Mouse (Mus musculus) mouse embryonic stem cell (cell line): Measurements from ENCODE around the gene Agbl3.

Experiments
- in situ Hi-C, 2 experiments: fragments of 300-500 bp; cut with MboI; formaldehyde crosslinking; loops; 1 replicate in 1 of 2; 3 replicates in 1 of 2; pipeline ENCODE4 v1.14.3; 2019 to 2020; ENCODE audit warnings: low sequenced_read_pairs in 2 of 2, low pct_unique_long_range_greater_than_20kb in 1 of 2, mixed read lengths in 1 of 2; ENCODE audit not compliant: unreplicated experiment in 1 of 2

The Agbl3 gene

DNA sequence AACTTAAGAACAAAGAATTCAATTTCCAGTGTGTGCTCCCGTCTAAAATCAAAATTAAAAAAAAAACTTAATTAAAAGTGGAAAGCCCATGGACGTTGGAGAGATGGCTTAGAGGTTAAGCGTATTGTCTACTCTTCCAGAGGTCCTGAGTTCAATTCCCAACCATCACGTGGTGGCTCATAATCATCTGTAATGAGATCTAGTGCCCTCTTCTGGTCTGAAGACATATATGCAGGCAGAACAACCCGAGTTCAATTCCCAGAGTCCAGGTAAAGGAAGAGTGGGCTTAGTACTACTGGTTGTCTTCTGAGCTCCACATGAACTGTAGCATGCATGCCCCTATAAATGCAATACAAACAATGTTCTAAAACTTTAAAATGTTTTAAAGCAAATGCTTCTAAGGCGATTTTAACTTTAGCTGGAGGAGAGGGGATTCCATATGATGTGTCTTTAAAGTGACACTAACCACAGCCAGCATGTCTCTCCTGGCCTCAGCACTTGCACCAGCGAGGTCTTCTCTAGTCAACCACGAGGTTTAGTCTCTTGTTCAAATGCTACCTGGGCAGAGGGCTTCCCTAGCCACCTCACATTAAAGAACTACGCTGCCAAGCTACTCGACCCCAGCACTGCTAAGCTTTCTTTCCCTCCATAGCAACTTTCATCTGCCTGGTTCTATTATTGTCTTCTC lies 2.1 kb upstream of the Agbl3 start:
- in situ Hi-C loops = loop anchor here in 1 of 2 experiments (10.0 kb wide), 1 partner anchor 147 kb away; the partner anchor contains the start of gene Stra8

GRCm38 (mm10) chr6:34780943-34781289 lies 684 bp downstream of the Agbl3 start:
- in situ Hi-C loops = no loop called here

- in situ Hi-C loops = no loop called here
Observed at GRCm38 (mm10) chr6:34782493-34782892, 2.3 kb downstream of the Agbl3 start.

DNA sequence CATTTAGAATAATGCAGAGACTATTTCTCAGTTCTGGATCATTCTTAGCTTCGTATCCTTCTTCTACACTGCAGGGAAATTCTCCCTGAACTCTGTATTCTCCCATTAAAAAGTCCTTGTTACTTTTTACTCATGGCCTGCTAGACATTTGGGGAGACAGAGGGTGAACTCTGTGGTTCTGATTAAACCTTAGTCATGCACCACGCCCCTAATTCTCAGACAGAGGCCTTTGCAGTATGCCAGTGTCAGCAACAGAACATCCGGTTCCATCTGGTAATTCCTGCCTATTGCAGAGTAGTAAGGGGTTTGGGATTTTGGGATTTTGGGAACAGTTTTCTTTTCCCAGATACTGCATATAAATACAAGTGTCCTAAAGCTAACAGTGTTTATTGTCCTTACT lies 16.6 kb downstream of the Agbl3 start:
- in situ Hi-C loops = no loop called here

DNA sequence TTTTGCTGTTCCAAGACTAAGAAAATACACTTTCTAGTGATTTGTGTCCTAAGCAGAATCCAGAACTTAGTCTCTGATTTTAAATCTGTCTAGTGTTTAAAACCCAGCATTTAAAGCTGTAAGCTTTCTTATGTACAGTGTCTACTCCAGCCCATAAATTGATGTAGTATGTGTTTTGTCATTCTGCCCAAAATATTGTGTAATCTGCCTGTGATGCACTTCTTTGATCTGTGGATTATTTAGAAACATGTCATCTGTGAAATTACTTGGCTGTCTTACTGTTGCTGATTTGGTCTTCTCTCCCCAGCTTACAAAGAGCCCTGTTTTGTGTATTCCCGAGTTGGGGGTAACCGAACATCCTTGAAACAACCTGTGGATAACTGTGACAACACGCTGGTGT lies 17.7 kb downstream of the Agbl3 start:
- in situ Hi-C loops = no loop called here

GRCm38 (mm10) chr6:34805582-34805981 lies 25.4 kb downstream of the Agbl3 start:
- in situ Hi-C loops = no loop called here

GRCm38 (mm10) chr6:34810651-34811050 lies 30.4 kb downstream of the Agbl3 start:
- in situ Hi-C loops = no loop called here

DNA sequence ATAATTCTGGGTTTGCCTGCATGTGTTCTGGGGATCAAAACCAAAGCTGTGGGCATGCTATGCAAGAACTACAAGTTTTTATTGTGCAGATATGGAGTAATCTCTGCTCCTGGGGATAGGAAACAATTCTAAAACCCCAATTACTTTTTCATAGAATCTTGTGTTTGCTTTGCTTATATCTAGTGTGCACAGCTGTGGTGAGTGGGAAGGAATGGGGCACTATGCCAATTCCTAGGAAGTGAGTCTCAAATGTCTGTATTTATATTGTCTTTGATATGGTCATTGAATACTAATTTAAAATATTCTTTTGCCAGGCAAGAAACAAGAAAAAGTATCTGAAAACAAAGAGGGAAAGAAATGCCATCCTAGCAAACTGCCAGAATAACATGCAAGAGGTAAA lies 44.2 kb downstream of the Agbl3 start:
- in situ Hi-C loops = no loop called here

- in situ Hi-C loops = no loop called here
Observed at GRCm38 (mm10) chr6:34832352-34832751, 52.1 kb downstream of the Agbl3 start.

GRCm38 (mm10) chr6:34861546-34862053 lies 81.4 kb downstream of the Agbl3 start:
- in situ Hi-C loops = no loop called here

DNA sequence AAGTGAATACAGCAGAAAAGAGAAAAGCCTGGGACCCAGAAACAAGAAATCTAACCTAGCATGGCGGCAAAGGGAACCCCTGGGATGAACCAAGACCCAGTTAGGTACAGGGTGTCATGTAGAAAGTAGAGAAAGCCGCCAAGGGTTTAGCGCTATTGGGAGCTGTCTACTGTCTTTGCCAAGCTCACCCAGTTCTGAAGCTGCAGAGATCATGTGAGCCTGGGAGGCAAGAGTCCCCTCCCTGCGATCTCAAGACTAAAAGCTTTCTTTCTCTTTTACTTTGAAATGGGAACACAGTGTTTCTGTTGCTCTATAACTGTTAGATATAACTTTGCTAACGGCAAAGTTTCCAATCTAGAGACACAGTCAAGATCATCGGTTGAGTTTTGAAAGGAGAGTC lies 82.1 kb downstream of the Agbl3 start:
- in situ Hi-C loops = no loop called here

GRCm38 (mm10) chr6:34862791-34863403 lies 82.7 kb downstream of the Agbl3 start, which contains the start of gene Tmem140:
Gene Tmem140 (plus strand): TSS chr6:34863146.
- in situ Hi-C loops = no loop called here

DNA sequence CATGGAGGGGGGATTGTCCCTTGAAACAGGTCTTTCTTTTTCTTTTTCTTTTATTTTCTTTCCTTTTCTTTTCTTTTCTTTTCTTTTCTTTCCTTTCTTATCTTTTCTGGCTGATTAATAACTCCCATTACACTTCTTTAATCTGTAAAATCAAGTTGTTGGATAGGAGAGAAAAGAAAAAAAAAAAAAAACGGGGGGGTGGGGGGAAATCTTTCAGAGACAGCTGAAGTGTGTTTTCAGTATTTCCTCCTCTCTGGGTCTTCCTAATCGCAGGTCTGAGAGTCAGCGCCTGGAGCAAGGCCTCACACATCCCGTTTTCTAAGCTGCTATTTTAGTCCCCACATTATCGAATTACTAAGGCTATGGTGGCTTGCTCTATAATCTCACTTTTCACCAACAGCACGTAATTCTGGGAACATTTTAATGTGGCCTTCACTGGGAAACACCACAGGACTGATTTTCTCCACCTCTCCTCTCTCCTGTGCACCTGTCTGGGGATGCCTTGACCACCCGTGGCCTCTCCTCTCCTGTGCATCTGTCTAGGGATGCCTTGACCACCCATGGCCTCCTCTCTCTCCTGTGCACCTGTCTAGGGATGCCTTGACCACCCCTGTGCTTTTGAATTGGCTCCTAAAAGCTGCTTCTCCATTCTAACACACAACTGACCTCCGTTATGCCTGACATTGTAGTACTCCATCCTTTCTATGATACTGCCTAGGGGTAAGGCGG lies 83.7 kb downstream of the Agbl3 start:
- in situ Hi-C loops = no loop called here

DNA sequence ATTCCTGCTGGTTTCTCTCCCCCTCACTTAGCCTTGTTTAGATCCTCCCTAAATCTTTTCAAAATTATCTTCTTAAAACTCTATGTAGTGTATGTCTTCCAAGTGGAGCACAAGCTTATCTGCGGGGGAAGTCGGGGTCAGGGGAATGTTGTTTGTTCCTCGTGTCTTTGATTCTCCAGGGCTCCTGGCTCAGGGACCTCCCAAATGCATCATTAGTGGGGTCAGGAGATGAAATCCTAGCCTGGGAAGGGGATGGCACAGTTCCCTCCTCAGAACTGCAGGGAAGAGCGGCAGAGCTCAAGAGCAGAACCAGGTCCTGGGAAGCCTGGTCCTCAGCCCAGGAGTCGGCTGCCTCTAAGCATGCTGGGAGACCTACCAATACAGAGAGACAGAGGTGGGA lies 85.0 kb downstream of the Agbl3 start:
- in situ Hi-C loops = no loop called here

DNA sequence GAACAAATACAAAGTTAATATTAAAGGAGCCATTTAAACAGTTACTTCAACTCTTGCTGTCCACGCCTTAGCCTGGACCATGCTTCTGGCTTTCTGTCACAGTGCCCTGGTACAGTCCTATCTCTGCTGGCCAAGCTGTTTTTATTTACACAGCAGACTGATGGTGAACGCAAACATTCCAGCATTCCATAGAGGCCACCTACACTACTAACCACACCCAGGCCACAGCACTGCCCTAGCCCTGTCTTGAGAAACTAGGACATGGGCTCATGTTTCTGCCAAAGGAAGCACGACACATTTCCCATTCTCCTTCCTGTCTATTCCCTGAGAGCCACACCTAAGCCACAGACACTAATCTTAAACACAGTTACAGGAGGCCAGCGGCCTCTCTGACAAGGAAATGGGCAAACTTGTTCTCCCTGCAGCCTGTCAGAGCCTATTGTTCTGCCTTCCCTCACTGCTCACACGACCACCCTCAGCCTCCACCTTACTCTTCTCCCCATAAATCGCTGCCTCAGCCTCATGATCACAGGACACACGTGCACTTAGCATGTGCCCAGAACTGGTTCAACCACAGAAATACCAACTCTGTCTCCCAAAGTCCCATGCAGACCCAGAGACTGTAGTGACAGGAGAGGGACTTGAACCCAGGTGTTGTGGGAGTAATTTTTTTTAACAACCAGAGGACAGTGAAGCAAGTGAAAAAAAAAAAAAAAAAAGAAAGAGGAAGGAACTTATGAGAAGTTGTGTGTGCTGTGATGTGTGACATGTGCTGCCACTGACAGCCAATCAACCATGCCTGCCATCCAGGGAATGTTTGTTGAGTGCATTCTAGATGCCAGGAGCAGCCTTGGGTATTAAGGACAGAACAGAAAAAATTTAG lies 85.7 kb downstream of the Agbl3 start:
- in situ Hi-C loops = no loop called here

- in situ Hi-C loops = no loop called here
Observed at GRCm38 (mm10) chr6:34866786-34867185, 86.6 kb downstream of the Agbl3 start.

- in situ Hi-C loops = no loop called here
Observed at GRCm38 (mm10) chr6:34867301-34867994, 87.2 kb downstream of the Agbl3 start.

DNA sequence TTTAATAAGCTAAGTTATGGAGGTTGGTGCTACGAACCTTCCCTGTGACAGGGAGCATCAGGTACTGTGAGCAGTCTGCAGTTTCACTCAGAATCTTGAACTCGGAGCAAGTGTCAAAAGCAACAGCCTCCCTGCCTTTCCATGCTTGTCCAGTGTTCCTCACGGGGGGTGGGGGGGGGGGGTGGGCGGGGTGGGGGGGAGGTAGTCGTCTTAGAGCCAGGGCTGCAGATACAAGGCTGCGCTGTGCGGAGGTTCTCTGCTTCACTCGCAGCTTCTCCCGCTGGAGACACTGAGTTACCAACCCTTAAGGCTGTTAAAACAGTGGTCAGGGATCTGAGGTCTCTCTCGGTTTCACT lies 87.7 kb downstream of the Agbl3 start:
- in situ Hi-C loops = no loop called here
